Mouse (Mus musculus) spleen, adult 2 months (tissue): ENCODE measurements around the gene Retsat.

Experiments
- CTCF ChIP-seq: fragments of 200-500 bp; IDR thresholded peaks from 2 replicates; pipeline ENCODE4 v1.5.1; 2011; ENCODE audit warnings: mild to moderate bottlenecking, inconsistent platforms; ENCODE audit not compliant: insufficient read depth, insufficient read length, insufficient replicate concordance; ENCODE audit errors: extremely low read depth
- POLR2A ChIP-seq: fragments of 200-500 bp; IDR thresholded peaks from 2 replicates; pipeline ENCODE4 v1.6.1; 2011; ENCODE audit warnings: low read depth, low read length, inconsistent platforms

GRCm38 (mm10) chr6:72601732-72602131, 3.5 kb downstream of the Retsat start:
- TF ChIP-seq POLR2A (no peak), CTCF (peak; percentile 81; the same call in 1 of the 2 replicates)
